Mouse (Mus musculus) CD8-positive naive resting alpha-beta T cell, adult 57 days (primary cell): ENCODE data around the gene Gimap3. TPM values are rescaled to one million over a fixed set of nuclear protein-coding genes. Genes with fewer than 3 reads are reported as not detected.

ENCODE experiments used
- total RNA-seq: library from RNA; stranded (reverse); gene quantifications from one replicate; pipeline ENCODE4 v1.2.4, GENCODE M21; 2023

Gene Gimap3
- total RNA-seq, result 406 TPM

DNA sequence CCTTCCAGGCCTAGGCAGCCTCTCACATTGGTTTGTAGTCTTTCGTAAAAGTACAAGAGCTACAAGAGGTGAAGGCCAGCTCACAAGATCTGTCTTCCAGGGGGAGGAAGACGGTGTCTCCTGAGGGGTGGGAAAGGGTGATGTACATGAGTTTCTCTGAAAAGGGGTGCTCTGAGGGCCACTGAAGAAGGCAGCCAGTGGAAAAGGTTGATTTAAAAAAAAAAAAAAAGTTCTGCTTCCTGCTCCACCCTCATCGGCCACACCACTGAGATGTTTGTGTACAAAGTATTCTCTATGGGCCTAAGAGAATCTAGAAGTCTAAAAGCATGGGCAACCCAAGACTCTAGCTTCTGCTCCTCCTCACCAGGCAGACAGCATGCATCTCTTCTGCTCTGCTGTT is at the start of gene Gimap3:
Gimap3 (minus strand) TSS at position 156 of the 400 bp plus-strand sequence.

DNA sequence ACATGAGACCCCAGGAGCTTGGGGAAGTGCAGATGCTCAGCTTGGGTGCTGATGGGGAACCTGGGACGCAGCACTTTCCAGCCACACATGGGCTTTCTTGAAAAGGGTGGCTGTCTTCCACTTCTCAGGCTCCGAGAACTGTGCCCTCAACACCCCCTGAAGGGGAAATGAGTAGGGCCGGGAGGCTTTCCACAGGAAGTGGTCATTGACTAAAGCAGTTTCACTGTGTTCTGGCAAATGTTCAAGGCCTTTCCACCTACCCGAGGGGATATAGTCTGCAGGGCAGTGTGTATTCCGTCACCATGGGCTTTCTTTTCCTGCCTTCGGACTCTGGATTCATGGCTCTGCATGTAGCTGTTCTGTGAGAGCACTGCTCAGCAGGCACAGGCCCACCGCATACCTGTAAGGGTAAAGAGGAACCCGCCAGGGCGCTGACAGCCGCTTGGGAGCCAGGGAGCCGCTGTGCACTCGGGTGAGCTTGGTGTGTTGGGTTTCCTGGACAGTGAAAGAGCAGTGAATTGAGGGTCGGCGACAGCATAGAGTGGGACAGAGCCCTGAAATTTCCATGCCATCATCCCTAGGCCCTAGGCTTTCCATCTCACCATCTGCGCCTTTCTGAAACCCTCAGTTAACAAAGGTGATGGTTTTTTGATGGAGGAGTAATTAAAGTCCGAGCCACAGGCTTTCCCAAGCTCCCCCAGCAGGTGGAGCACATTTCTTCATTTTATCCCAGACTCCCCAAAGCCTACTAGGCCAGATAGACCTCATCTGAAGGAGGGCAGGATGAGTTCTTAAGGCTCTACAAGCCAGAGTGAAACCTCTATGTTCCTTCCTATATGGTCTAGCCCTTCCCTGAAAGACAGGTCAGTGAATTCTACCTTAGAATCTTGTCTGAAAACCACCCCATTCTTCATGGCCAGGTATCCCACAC is 24.4 kb downstream of the Gimap3 start, which contains the start of gene Gimap5:
Gimap5 (plus strand) TSS at position 239 of the 931 bp plus-strand sequence.

DNA sequence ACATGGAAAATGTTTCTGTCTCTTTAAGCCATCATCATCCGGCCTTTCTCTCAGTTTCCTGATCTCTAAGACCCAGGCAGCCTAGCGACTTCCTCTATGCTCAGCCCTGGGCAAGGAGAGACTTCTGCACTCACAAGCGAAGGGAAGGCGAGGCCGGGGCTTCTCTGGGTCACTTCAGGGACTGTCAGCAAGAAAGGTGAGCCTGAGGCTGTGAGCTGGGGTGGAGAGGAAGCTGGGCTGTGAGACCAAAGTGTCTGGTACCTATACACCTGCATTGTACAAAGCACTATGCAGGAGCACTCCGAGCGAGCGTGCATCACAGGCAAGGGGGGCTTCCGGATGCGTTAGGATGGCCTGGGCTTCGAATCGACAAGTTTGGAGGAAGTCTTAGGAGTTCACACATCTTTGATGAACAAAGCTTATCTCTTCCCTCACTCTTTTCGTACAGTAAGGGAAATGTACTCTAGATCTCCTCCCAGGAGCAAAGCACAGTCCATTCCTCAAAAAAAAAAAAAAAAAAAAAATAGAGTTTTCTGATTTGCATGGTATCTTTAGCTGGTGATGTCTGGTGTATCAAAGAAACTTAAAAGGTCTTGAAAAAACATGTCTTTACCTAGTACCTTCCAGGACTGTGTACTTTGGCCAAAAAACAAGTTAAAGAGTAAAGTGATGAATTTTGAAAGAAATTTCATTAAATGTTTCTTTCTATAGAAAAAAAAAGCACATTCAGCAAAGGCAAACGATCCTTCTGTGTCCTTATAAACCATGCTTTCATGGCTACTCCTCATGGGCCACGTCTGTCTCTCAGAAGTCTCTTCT is 31.5 kb downstream of the Gimap3 start, which contains the start of gene Gimap1:
Gimap1 (plus strand) TSS at position 94 of the 819 bp plus-strand sequence.

DNA sequence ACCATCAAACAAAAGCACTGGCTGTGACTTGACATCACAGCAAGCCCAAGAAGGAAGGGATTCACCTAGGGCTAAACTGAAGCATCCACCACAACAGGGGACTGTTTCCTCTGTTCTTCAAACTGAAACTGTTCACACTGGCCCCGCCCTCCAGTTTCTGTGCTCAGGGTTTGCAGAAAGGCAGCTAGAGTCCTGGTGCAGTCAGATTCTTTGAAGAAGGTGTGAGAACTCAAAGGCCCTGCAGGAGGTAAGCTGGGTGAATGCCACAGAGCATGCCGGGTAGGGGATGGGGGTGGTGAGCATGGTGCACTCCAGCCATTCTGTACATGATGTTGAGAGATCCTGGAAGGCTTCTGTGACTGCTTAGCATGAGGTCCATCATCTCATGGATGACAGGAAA is 52.2 kb downstream of the Gimap3 start, which contains the start of the genes Gm28053 and Gimap7:
Gm28053 (plus strand) TSS at position 153 of the 400 bp plus-strand sequence.
Gimap7 (plus strand) TSS at position 167 of the 400 bp plus-strand sequence.

Other genes with a start within 250 kb of the Gimap3 start
- 0.61 TPM for gene Atp6v0e2, start 233.2 kb downstream of the Gimap3 start, total RNA-seq
- 51.7 TPM for gene Lrrc61, start 216.1 kb downstream of the Gimap3 start, total RNA-seq
- gene Rarres2, start 198.1 kb downstream of the Gimap3 start, total RNA-seq, result not detected
- not detected for gene Gm45021, start 181.2 kb downstream of the Gimap3 start, total RNA-seq
- 1.7 TPM for gene Repin1, start 177.0 kb downstream of the Gimap3 start, total RNA-seq
- gene Gm44965, start 176.9 kb downstream of the Gimap3 start, total RNA-seq, result not detected
- 5.0 TPM for gene Zfp775, start 168.8 kb downstream of the Gimap3 start, total RNA-seq
- gene AI854703, start 144.1 kb downstream of the Gimap3 start, total RNA-seq, result 0.77 TPM
- 126 TPM for gene Gimap8, start 123.6 kb downstream of the Gimap3 start, total RNA-seq
- 157 TPM for gene Gimap9, start 94.7 kb downstream of the Gimap3 start, total RNA-seq
- 194 TPM for gene Gimap4, start 86.3 kb downstream of the Gimap3 start, total RNA-seq
- gene Gimap6, start 62.6 kb downstream of the Gimap3 start, total RNA-seq, result 1,380 TPM
- gene Gm28053, start 52.2 kb downstream of the Gimap3 start, total RNA-seq, result 19.7 TPM
- 33.3 TPM for gene Gimap7, start 52.2 kb downstream of the Gimap3 start, total RNA-seq
- 115 TPM for gene Gimap1, start 31.8 kb downstream of the Gimap3 start, total RNA-seq
- gene Gimap5, start 24.7 kb downstream of the Gimap3 start, total RNA-seq, result 161 TPM
- gene Tmem176a, start 70.1 kb upstream of the Gimap3 start, total RNA-seq, result 2.6 TPM
- 9.1 TPM for gene Tmem176b, start 70.6 kb upstream of the Gimap3 start, total RNA-seq
- not detected for gene Aoc1, start 102.0 kb upstream of the Gimap3 start, total RNA-seq
- not detected for gene 1600015I10Rik, start 159.0 kb upstream of the Gimap3 start, total RNA-seq
- gene Doxl2, start 204.1 kb upstream of the Gimap3 start, total RNA-seq, result not detected
- not detected for gene Svs1, start 216.0 kb upstream of the Gimap3 start, total RNA-seq